Mouse (Mus musculus): ENCODE measurements around the gene Riok2.

- TF ChIP-seq CTCF (IDR thresholded peaks at IDR 0.05; ENCODE audit: borderline replicate concordance, extremely low read depth, insufficient read depth, insufficient read length) (no peak), POLR2A (IDR thresholded peaks at IDR 0.05; ENCODE audit: borderline replicate concordance, extremely low read depth, insufficient read depth, insufficient read length, poor library complexity, severe bottlenecking) (no peak)
Measured at GRCm38 (mm10) chr17:17386117-17386516, 12.0 kb downstream of the Riok2 start.

Measured in brain, embryonic 14.5 days (tissue).